Mouse (Mus musculus) ES-Bruce4 (cell line): ENCODE results near the gene Kif11. TPM values are rescaled to one million over a fixed set of nuclear protein-coding genes. Genes with fewer than 3 reads are reported as not detected.

Source experiments
- H3K27ac ChIP-seq: 2 replicates; pipeline ENCODE4 v1.5.1; 2012; ENCODE audit warnings: low read length, inconsistent platforms; ENCODE audit not compliant: insufficient read depth
- H3K27me3 ChIP-seq: 2 replicates; pipeline ENCODE4 v1.6.1; 2012; ENCODE audit warnings: mild to moderate bottlenecking, low read length, inconsistent platforms; ENCODE audit not compliant: control insufficient read depth, poor library complexity, insufficient read depth, severe bottlenecking
- H3K36me3 ChIP-seq: 2 replicates; pipeline ENCODE4 v1.6.1; 2012; ENCODE audit warnings: inconsistent platforms, mild to moderate bottlenecking, low read length, moderate library complexity; ENCODE audit not compliant: control insufficient read depth, poor library complexity, insufficient read depth, severe bottlenecking
- H3K4me1 ChIP-seq: one replicate; pipeline ENCODE4 v1.8.1; 2011; ENCODE audit warnings: low read length; ENCODE audit not compliant: control insufficient read depth, insufficient read depth
- H3K4me3 ChIP-seq: 2 replicates; pipeline ENCODE4 v1.5.1; 2011; ENCODE audit warnings: low read depth, mild to moderate bottlenecking, low read length
- H3K9ac ChIP-seq: 2 replicates; pipeline ENCODE4 v1.6.1; 2012; ENCODE audit warnings: low read depth, mild to moderate bottlenecking, inconsistent platforms; ENCODE audit not compliant: poor library complexity, severe bottlenecking
- H3K9me3 ChIP-seq: replicated peaks from 2 replicates; pipeline ENCODE4 v1.6.1; 2012; ENCODE audit warnings: mild to moderate bottlenecking, low read length, inconsistent platforms; ENCODE audit not compliant: control insufficient read depth, poor library complexity, insufficient read depth, severe bottlenecking
- CTCF ChIP-seq: IDR thresholded peaks from one replicate; pipeline ENCODE4 v1.8.1; 2011; ENCODE audit warnings: low read depth, low read length
- EP300 ChIP-seq: IDR thresholded peaks from 2 replicates; pipeline ENCODE4 v1.6.1; 2011; ENCODE audit warnings: low read depth, low read length; ENCODE audit not compliant: insufficient read depth
- POLR2A ChIP-seq: IDR thresholded peaks from one replicate; pipeline ENCODE4 v1.8.1; 2011; ENCODE audit warnings: low read length; ENCODE audit not compliant: insufficient read depth
- polyA plus RNA-seq: library from polyadenylated mRNA; stranded (reverse); fragments of >200 nt; gene quantifications from 2 replicates; pipeline ENCODE4 v1.2.4, GENCODE M21; 2011; ENCODE audit warnings: low read depth; ENCODE audit not compliant: missing spikeins, insufficient read depth, insufficient read length

Gene Kif11
- polyA plus RNA-seq, 1 experiment, result 146 TPM

- no peak overlapping the region for H3K27ac ChIP-seq
- no peak overlapping the region for H3K9ac ChIP-seq
- H3K36me3 ChIP-seq, result peaks cover 8% of the 10 kb centered on the region
- no peaks in the 10 kb centered on the region for H3K9me3 ChIP-seq
- H3K4me3 ChIP-seq, result no peak overlapping the region
- H3K27me3 ChIP-seq, result 0 out of 2 replicates have a peak, but pooled peaks cover under 1% of the 10 kb centered on the region
- no peaks in the 10 kb centered on the region for H3K4me1 ChIP-seq
- no peak for TF ChIP-seq EP300
- TF ChIP-seq POLR2A, result no peak
- no peak for TF ChIP-seq CTCF
Observed at GRCm38 (mm10) chr19:37440708-37441475, 64.7 kb downstream of the Kif11 start.

GRCm38 (mm10) chr19:37442524-37443286, 66.5 kb downstream of the Kif11 start:
- Histone ChIP-seq H3K27me3 (no peaks in the 10 kb centered on the region), H3K27ac (no peak overlapping the region), H3K9ac (no peak overlapping the region), H3K4me1 (no peaks in the 10 kb centered on the region), H3K4me3 (no peak overlapping the region), H3K36me3 (peaks cover 8% of the 10 kb centered on the region), H3K9me3 (no peaks in the 10 kb centered on the region)
- TF ChIP-seq CTCF (no peak), POLR2A (no peak), EP300 (no peak)

GRCm38 (mm10) chr19:37443631-37444140, 67.5 kb downstream of the Kif11 start:
- H3K27ac ChIP-seq, result no peak overlapping the region
- no peaks in the 10 kb centered on the region for H3K27me3 ChIP-seq
- H3K4me1 ChIP-seq, result no peaks in the 10 kb centered on the region
- H3K9me3 ChIP-seq, result no peaks in the 10 kb centered on the region
- H3K9ac ChIP-seq, result no peak overlapping the region
- TF ChIP-seq EP300, result no peak
- TF ChIP-seq POLR2A, result no peak
- no peak for TF ChIP-seq CTCF
- peaks cover 6% of the 10 kb centered on the region for H3K36me3 ChIP-seq
- no peak overlapping the region for H3K4me3 ChIP-seq

DNA sequence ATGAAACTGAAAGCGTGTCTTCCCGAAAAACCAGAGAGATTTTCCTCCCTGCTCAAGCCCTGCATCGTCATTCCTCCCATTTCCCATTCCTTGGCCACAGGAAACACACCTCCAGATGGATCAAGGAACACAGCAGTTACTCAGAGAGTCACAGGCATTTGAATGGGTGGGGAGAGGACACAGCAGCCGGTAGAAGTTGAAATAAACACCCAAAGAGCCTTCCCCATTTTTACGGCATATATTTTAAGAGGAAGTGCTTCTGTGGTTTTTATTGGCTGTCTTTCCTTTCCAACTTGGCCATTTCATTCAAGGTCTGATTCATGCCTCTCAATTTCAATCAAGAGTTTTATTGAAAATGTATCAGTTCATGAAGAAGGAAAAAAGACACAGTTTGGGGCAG, 72.0 kb downstream of the Kif11 start:
- Histone ChIP-seq H3K27me3 (no peaks in the 10 kb centered on the region), H3K4me1 (no peaks in the 10 kb centered on the region), H3K9ac (no peak overlapping the region), H3K27ac (no peak overlapping the region), H3K9me3 (no peaks in the 10 kb centered on the region), H3K4me3 (no peak overlapping the region), H3K36me3 (no peaks in the 10 kb centered on the region)
- TF ChIP-seq CTCF (no peak), POLR2A (no peak), EP300 (no peak)

GRCm38 (mm10) chr19:37449246-37449645, 73.0 kb downstream of the Kif11 start:
- Histone ChIP-seq H3K27ac (no peak overlapping the region), H3K4me1 (no peaks in the 10 kb centered on the region), H3K27me3 (no peaks in the 10 kb centered on the region), H3K9me3 (no peaks in the 10 kb centered on the region), H3K4me3 (no peak overlapping the region), H3K36me3 (no peaks in the 10 kb centered on the region), H3K9ac (no peak overlapping the region)
- TF ChIP-seq POLR2A (no peak), EP300 (no peak), CTCF (no peak)

DNA sequence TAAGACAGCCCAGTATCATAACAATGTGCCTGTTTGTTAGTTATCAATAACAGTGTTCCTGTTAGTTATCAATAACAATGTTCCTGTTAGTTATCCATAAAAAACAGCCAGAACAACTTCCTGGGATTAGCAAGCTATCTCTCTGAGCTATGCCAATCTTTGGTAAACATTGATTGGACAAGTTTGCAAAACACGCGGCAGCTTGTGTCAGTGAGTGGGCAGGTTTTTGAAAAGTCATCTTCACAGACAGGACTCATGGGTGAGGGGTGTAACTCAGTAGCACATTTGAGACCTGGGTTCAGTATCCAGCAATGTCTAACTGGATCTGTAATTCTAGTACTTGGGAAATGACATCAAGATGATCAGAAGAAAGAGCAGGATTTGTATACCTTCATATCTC, 79.3 kb downstream of the Kif11 start:
- Histone ChIP-seq H3K36me3 (no peaks in the 10 kb centered on the region), H3K4me1 (no peaks in the 10 kb centered on the region), H3K9ac (no peak overlapping the region), H3K27me3 (no peaks in the 10 kb centered on the region), H3K4me3 (no peak overlapping the region), H3K27ac (no peak overlapping the region), H3K9me3 (no peaks in the 10 kb centered on the region)
- no peak for TF ChIP-seq CTCF
- no peak for TF ChIP-seq POLR2A
- TF ChIP-seq EP300, result no peak
